Mouse (Mus musculus): ENCODE results near the gene Cox19.

- no peak for TF ChIP-seq CTCF (IDR thresholded peaks at IDR 0.05; ENCODE audit: borderline replicate concordance, insufficient read depth, low read depth, low read length)
- no peak for TF ChIP-seq POLR2A (IDR thresholded peaks at IDR 0.05; ENCODE audit: borderline replicate concordance, insufficient read depth, low read length)
Observed at GRCm38 (mm10) chr5:139294089-139294488, 57.1 kb downstream of the Cox19 start.
